Mouse (Mus musculus): ENCODE measurements around the gene Camk2g.

The Camk2g gene

GRCm38 (mm10) chr14:20700362-20700761 lies 93.5 kb downstream of the Camk2g start:
- DNase-seq = no peak

GRCm38 (mm10) chr14:20698515-20698914 lies 95.4 kb downstream of the Camk2g start:
- no peak for DNase-seq

GRCm38 (mm10) chr14:20696986-20697385 lies 96.9 kb downstream of the Camk2g start:
- peak; percentile 75 for DNase-seq

GRCm38 (mm10) chr14:20695761-20696520 lies 97.9 kb downstream of the Camk2g start:
- peak; percentile 16 for DNase-seq

- peak; percentile 91 for DNase-seq
Measured at GRCm38 (mm10) chr14:20694884-20695760, 98.8 kb downstream of the Camk2g start, which contains the start of gene Fut11. Gene Fut11, plus strand, starts transcription at chr14:20694968.

- DNase-seq = no peak
Measured at GRCm38 (mm10) chr14:20694185-20694883, 99.6 kb downstream of the Camk2g start.

- DNase-seq = no peak
Measured at GRCm38 (mm10) chr14:20693589-20694101, 100.2 kb downstream of the Camk2g start.

- no peak for DNase-seq
Measured at GRCm38 (mm10) chr14:20691772-20692171, 102.1 kb downstream of the Camk2g start.

- DNase-seq = no peak
Measured at GRCm38 (mm10) chr14:20689009-20689408, 104.9 kb downstream of the Camk2g start.

GRCm38 (mm10) chr14:20686576-20686975 lies 107.3 kb downstream of the Camk2g start:
- DNase-seq = no peak

Data from lung, postnatal 36 days (tissue).